Mouse (Mus musculus): Measurements from ENCODE around the gene Trim2.
A peak's percentile ranks its signal among the peaks of the same experiment; 100 is the strongest.

Gene Trim2

DNA sequence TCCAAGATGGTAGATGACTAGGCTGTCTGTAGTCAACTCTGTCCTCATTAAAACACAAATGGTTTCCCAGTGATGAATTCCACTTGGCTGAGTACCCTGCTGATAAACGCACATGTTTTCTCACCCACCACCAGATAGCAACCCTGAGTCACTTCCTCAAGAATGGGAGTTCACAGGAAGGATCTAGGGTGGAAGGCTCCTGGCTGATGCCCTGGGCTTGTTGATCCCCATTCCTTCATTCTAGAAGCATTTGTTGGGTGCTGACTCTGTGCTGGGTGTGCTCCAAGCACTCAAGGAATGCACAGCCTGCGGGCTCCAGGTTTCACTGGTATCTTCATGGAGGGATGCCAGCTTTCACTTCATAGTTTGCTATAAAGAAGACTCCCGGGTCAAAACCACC, 12.8 kb upstream of the Trim2 start:
- no peak for DNase-seq (ENCODE audit: low spot score)

DNA sequence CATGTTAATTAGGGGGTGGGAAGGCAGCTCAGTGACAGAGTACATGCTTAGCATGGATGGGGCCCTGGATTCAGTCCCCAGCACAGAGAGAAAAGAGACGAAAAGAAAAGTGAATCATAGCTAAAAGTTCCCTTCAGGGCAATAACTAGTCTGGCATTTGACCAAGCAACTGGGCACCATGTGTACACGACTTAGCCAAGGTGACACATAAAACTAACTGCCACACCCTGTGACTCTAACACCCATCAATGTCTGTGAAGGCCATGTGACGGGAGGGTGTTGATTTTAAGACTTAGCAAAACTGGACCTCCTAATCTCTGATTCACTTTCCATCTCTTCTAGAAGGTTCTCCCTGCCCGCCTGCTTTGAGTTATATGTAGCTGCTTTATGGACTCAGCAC, 12.2 kb upstream of the Trim2 start:
- DNase-seq (ENCODE audit: low spot score), result no peak

GRCm38 (mm10) chr3:84314651-84315191, 8.0 kb upstream of the Trim2 start:
- peak; percentile 43 for DNase-seq (ENCODE audit: low spot score)

DNA sequence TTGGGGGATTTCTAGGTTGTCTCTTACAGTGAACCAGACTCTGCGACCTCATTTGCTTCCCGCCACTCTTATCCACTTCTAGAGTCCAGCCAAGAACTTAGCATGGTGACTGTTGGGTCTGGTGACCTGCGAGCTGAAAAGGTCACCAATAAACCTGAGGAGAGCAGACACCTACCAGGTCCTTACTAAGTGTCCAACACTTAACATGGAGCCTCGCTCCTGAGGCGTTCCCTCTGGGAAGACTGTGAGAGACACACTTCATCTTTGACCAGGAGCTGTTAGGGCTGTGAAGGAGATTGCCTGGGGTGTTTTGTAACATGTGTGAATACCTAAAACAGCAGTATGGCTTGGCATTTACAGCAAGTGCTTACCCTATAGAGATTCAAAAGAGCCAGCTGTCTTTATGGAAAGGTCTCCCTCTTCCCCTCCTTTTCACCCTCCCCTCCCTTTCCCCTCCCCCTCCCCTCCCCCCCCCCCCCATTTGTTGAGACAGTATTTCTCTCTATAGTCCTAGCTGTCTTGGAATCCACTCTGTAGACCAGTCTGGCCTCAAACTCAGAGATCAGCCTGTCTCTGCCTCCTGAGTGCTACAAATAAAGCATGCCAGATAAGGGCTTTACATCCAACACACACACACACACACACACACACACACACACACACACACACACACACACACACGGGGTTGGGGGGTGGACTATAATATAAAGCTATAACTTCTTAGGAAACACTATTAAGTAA, 7.3 kb upstream of the Trim2 start:
- DNase-seq (ENCODE audit: low spot score), result no peak

DNA sequence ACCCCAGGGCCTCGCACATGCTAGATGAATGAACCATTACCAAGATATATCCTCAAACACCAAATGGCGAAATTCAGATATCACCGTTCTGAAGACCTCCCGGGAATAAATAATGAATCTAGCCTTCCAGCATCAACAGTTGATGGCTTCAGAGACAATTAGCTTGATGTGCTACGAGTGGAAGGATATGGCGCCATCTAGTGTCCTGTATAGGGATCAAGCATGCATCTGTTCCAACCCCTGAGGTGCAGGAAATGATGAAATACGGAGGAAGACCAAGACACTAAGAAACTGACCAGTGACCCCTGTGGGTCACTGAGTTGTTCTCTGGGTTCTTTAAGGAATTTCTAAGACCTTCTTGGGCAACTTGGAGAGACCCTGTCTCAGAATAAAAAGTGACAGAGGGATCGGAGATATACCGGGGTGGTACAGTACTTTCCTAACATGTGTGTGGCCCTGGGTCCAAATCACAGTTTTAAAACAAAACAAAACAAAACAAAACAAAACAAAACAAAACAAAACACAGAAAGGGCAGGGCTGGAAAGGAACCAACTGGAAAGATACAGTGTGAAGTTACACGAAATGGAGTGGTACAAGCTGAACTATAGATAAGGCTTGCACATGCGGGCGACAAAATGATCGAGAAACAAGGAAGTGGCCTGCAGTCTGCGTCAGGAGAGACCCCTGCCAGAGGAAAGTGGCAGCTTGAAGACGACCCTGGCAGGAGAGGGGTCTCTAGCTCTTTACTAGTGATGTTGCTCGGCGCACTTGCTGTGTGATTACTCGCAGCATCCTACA, 6.5 kb upstream of the Trim2 start:
- peak; percentile 44 for DNase-seq (ENCODE audit: low spot score)

DNA sequence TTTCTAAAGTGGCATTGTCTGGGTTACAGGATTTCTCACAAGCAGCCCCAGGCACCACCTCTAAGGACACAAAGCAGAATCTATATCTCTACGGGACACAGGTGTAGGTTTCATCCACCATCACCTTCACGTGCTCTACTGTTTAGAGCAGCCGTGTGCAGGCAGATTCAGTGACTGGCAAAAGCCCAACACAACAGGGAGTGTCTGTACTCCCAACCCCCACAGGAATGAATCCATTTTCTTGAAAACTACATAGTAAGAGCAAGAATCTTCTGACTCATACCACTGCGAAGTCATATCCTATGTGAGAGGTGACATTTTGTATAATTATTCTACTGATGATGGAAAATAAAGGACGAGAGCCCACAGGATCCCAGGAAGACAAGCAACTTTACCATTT, 5.6 kb upstream of the Trim2 start:
- DNase-seq (ENCODE audit: low spot score), result no peak

GRCm38 (mm10) chr3:84307516-84307915, 839 bp upstream of the Trim2 start:
- no peak for DNase-seq (ENCODE audit: low spot score)

DNA sequence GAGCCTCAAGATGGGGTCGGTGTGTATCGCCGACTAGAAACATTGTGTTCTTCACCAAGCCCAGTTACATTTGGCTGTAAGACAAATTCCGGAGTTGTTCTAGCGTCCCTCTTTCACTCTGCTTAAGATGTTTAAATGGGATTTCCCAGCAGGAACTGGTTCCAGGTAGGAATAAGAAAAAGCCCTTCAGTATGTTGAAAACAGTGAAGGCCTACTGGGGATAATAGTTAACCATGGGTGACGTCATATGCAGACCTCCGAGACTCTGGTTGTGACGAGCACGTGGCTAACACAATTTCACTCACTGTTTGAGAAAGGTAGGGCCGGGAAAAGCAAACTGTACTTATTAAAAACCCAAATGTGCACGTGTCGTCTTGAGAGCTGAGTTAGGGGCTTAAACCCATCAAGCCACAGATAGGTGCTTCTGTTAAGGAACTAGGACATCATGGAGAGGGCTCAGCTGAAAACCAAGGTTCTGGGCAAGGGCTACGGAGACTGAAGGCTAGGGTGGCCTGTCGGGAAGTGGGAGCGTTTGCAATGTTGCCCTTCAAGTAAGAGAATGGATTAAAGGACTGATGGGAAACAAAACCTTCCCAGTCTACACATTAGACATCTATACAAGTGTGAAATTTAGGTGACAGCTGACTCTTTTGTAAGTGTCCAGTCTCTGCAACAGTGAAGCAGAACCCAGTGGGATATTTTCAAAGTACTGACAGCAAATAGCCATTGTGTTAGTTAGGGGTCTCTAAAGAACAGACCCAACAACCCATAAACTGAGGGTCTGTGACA, 761 bp downstream of the Trim2 start:
- DNase-seq (ENCODE audit: low spot score), result no peak

GRCm38 (mm10) chr3:84305010-84305692, 1.5 kb downstream of the Trim2 start:
- no peak for DNase-seq (ENCODE audit: low spot score)

DNA sequence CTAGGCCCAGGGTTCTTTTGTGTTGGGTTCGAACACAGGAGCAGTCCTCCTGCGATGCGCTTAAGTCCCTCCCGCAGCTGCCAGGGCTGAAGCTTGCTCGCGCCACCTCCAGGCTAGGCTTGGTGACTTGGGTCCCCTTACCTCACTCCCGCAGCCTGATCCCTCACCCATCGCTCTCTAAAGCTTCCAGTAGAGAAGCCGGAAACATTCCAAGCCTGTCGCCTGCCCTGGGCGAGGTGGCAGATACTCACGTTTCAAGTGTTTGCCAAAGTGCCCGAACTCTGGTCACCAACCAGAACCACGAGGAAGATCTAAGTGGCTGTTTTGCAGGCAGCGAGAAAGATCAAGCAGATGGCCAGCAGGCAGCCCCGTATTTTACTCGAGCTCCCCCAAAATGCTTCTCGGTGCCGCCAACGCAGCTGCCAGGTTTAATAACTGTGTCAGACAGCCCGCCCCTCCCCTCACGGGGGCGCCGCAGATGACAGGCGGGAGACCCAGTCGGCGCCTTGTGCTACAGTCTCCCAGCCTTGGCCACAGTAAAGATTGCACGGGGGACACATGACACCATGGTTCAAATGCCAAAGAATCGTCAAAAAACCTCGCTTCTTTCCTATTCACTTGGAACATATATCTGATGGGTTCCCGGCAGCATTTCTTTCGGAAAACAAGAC, 2.2 kb downstream of the Trim2 start:
- DNase-seq (ENCODE audit: low spot score), result no peak

GRCm38 (mm10) chr3:84303395-84303949, 3.2 kb downstream of the Trim2 start:
- no peak for DNase-seq (ENCODE audit: low spot score)

DNA sequence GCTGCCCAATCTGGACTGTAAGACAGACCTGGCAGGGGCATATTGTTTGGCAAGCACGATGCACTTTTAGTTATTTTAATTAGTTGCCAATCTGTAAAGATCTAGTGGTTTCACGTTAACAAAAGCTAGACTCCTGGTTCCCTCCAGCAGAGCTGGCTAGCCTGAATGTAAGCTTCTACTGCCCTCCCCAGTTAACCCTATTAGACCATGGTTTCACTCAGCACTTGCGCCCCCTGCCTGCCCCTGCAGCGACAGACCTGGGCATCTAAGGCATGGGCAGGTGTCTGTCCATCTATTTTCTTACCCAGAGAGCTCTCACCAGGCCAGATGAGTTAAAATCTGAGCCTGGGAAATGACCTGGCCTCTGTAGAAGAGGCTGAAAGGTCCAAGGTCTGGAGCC, 4.4 kb downstream of the Trim2 start:
- no peak for DNase-seq (ENCODE audit: low spot score)

DNA sequence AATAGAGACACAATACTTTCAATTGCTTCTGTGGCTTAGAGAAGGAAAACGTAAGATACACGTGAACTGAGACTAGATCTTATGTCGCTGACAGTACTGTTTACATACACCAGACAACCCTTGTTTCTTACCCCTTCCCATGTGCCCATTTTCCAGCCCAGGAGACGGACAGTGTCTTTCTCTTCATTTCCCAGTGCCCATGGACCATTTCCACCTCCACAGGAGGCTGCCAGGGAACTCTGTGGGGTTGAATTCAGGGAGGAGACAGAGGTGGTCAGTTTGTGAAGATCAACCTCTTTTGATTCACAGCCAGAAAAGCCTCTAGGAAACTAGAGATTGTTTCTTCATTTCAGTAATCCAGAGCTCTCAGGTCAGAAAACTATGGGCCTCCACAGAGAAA, 5.0 kb downstream of the Trim2 start:
- no peak for DNase-seq (ENCODE audit: low spot score)

- no peak for DNase-seq (ENCODE audit: low spot score)
These were observed 8.5 kb downstream of the Trim2 start for GRCm38 (mm10) chr3:84298186-84298585.

DNA sequence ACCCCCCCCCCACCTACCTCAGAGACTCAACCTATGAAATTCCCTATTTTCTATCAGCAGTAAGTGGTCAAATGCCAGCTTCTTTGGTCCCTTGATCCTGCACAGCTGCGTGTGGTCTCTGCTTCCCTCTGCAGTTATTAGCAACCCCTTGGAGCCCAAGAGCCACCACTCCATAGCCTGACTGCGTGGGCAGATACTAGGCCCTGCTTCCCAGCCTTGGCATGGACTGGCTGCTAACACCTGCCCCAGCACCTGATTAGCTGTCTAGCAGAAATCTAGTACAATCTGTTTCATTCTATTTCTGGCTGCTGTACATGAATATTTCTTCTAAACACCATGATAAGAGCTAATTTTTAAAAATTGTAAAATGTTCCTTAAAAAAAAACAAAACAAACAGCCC, 10.0 kb downstream of the Trim2 start:
- DNase-seq (ENCODE audit: low spot score), result no peak

GRCm38 (mm10) chr3:84294734-84295133, 11.9 kb downstream of the Trim2 start:
- DNase-seq (ENCODE audit: low spot score), result no peak

- no peak for DNase-seq (ENCODE audit: low spot score)
These were observed 12.7 kb downstream of the Trim2 start for GRCm38 (mm10) chr3:84293666-84294595.

DNA sequence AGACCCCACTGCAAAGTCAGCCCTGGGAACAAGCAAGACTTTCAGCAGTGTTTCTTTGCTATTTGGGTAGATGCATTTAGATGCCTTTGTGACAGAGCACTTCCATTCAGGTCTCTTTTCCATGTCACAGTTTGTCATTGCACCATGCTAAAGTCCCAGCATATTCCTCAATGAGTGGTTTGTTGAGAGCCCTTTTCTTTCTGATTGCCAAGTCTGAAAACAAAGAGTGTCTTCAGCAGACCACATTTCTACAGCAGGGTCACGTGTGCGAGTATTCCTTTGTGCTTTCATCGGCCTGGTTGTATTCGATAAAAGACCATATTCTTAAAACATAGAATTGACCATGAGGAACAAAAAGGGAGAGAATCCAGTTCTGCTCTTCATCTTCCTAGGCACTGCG, 14.4 kb downstream of the Trim2 start:
- DNase-seq (ENCODE audit: low spot score), result no peak

GRCm38 (mm10) chr3:84288931-84289330, 17.7 kb downstream of the Trim2 start:
- no peak for DNase-seq (ENCODE audit: low spot score)

DNA sequence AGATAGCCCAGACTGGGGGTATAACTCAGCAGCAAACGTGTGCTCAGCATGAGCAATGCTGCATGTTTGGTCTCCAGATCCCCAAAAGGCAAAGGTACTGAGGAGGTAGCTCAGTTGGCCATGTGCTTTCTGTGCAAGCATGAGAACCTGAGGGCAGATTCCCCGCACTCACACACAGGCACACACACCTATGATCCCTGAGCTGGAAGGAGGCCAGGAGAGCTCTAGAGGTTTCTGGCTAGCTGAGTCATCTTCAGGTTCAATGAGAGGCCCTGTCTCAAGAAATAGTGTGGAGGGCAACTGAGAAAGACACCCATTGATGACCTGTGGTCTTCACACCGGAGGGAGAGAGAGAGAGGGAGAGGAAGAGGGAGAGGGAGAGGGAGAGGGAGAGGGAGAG, 19.4 kb downstream of the Trim2 start:
- DNase-seq (ENCODE audit: low spot score), result no peak

Measured in urinary bladder, postnatal 25 days (tissue).